Mouse (Mus musculus): ENCODE results near the gene Oasl2. TPM values are rescaled to one million over a fixed set of nuclear protein-coding genes. Genes with fewer than 3 reads are reported as not detected.
"Not testable (repeated sequence)": the region's sequence is repeated elsewhere in the genome, so short reads cannot be mapped to it uniquely, and the experiment has no call there.

Oasl2 gene
- polyA plus RNA-seq, 1 experiment from 2014 or later = 2.0 TPM

GRCm38 (mm10) chr5:114921551-114922365, 25.0 kb downstream of the Oasl2 start:
- 81% methylated on average over 19 of the region's 19 CpGs for WGBS
- Histone ChIP-seq H3K4me1 (peaks cover 13% of the 10 kb centered on the region), H3K4me3 (no peak overlapping the region), H3K9me3 (replicated peaks) (no peaks in the 10 kb centered on the region), H3K27me3 (ENCODE audit: low read depth, poor library complexity, severe bottlenecking) (no peaks in the 10 kb centered on the region), H3K36me3 (no peaks in the 10 kb centered on the region), H3K27ac (no peak overlapping the region)
- DNase-seq (ENCODE audit: low spot score) = no peak

DNA sequence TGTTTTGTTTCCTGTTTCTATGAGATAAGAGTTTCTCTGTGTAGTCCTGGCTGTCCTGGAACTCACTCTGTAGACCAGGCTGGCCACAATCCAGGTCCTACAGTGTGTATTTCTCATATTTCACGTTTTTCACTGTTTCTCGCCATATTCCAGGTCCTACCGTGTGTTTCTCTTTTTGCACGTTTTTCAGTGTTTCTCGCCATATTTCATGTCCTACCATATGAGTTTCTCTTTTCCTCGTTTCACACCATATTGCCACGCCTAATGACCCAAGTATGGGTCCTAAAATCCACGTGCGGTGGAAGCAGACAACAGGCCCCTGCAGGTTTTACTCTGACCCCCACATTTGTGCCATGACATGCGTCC, 25.6 kb downstream of the Oasl2 start:
- H3K4me3 ChIP-seq = no peak overlapping the region
- no peaks in the 10 kb centered on the region for H3K27me3 ChIP-seq (ENCODE audit: low read depth, poor library complexity, severe bottlenecking)
- no peak for DNase-seq (ENCODE audit: low spot score)
- H3K4me1 ChIP-seq = peaks cover 13% of the 10 kb centered on the region
- 67% methylated on average over 10 of the region's 10 CpGs for WGBS
- H3K27ac ChIP-seq = no peak overlapping the region
- H3K36me3 ChIP-seq = no peaks in the 10 kb centered on the region
- H3K9me3 ChIP-seq (replicated peaks) = no peaks in the 10 kb centered on the region

DNA sequence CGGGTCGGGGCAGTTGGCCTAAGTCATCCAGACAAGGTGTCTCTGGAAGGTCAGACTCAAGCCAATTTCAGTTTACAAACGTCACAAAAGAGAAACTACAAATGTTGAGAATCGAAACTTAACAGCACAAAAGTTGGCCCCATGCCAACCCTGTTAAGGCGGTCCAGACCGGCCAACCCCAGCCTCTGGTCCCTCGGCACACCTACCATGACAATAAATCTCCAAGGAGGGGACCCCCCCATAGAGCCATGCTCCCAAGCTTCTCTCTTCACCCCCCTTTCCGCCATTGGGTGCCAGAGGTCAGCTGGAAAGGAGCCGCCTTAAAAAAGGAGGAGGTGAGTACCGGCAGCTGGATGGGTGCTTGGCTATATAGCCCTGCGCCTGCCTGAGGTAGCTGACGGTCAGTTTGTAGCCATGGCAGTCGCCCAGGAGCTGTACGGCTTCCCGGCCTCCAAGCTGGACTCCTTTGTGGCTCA, 26.3 kb downstream of the Oasl2 start, which contains the start of gene Oasl1:
Gene Oasl1, plus strand, starts transcription at position 243 of the 476 bp plus-strand sequence.
- H3K27me3 ChIP-seq (ENCODE audit: low read depth, poor library complexity, severe bottlenecking) = no peaks in the 10 kb centered on the region
- peaks cover 13% of the 10 kb centered on the region for H3K4me1 ChIP-seq
- no peaks in the 10 kb centered on the region for H3K9me3 ChIP-seq (replicated peaks)
- no peaks in the 10 kb centered on the region for H3K36me3 ChIP-seq
- no peak within 1 kb of the TSS for H3K4me3 ChIP-seq
- peak within 1 kb of the TSS; percentile 61 for H3K27ac ChIP-seq
- DNase-seq (ENCODE audit: low spot score) = no peak
- WGBS = 64% methylated on average over 15 of the region's 15 CpGs

GRCm38 (mm10) chr5:114926153-114926684, 29.5 kb downstream of the Oasl2 start:
- WGBS = 72% methylated on average over 1 of the region's 1 CpGs
- H3K27ac ChIP-seq = no peak overlapping the region
- no peak overlapping the region for H3K4me3 ChIP-seq
- no peaks in the 10 kb centered on the region for H3K27me3 ChIP-seq (ENCODE audit: low read depth, poor library complexity, severe bottlenecking)
- peaks cover 13% of the 10 kb centered on the region for H3K4me1 ChIP-seq
- H3K36me3 ChIP-seq = no peaks in the 10 kb centered on the region
- no peak for DNase-seq (ENCODE audit: low spot score)
- H3K9me3 ChIP-seq (replicated peaks) = no peaks in the 10 kb centered on the region

- WGBS = 85% methylated on average over 9 of the region's 9 CpGs
- DNase-seq (ENCODE audit: low spot score) = no peak
- Histone ChIP-seq H3K36me3 (no peaks in the 10 kb centered on the region), H3K27ac (no peak overlapping the region), H3K4me1 (peaks cover 11% of the 10 kb centered on the region), H3K27me3 (ENCODE audit: low read depth, poor library complexity, severe bottlenecking) (no peaks in the 10 kb centered on the region), H3K9me3 (replicated peaks) (no peaks in the 10 kb centered on the region), H3K4me3 (no peak overlapping the region)
These were observed 30.0 kb downstream of the Oasl2 start for GRCm38 (mm10) chr5:114926753-114927152.

DNA sequence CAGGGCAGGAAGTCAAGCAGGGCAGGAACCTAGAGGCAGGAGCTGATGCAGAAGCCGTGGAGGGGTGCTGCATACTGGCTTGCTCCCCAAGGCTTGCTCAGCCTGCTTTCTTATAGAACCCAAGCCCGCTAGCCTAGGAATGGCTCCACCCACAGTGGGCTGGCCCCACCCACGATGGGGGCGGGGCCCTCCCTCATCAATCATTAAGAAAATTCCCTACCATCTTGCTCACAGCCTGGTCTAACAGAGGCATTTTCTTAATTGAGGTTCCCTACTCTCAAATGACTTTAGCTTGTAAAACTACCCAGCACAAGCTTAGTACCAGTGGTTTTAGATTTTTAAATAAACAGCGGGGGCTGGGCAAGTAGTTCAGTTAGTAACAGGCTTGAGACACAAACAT, 34.9 kb downstream of the Oasl2 start:
- DNase-seq (ENCODE audit: low spot score) = no peak
- Histone ChIP-seq H3K9me3 (replicated peaks) (no peaks in the 10 kb centered on the region), H3K4me1 (no peaks in the 10 kb centered on the region), H3K4me3 (no peak overlapping the region), H3K36me3 (no peaks in the 10 kb centered on the region), H3K27ac (no peak overlapping the region), H3K27me3 (ENCODE audit: low read depth, poor library complexity, severe bottlenecking) (no peaks in the 10 kb centered on the region)
- 59% methylated on average over 5 of the region's 5 CpGs for WGBS

GRCm38 (mm10) chr5:114933206-114933605, 36.5 kb downstream of the Oasl2 start:
- H3K4me1 ChIP-seq = no peaks in the 10 kb centered on the region
- 88% methylated on average over 8 of the region's 8 CpGs for WGBS
- DNase-seq (ENCODE audit: low spot score) = no peak
- H3K36me3 ChIP-seq = no peaks in the 10 kb centered on the region
- H3K4me3 ChIP-seq = no peak overlapping the region
- no peaks in the 10 kb centered on the region for H3K27me3 ChIP-seq (ENCODE audit: low read depth, poor library complexity, severe bottlenecking)
- H3K27ac ChIP-seq = no peak overlapping the region
- no peaks in the 10 kb centered on the region for H3K9me3 ChIP-seq (replicated peaks)

GRCm38 (mm10) chr5:114935838-114936237, 39.1 kb downstream of the Oasl2 start:
- H3K36me3 ChIP-seq = no peaks in the 10 kb centered on the region
- H3K27me3 ChIP-seq (ENCODE audit: low read depth, poor library complexity, severe bottlenecking) = no peaks in the 10 kb centered on the region
- no peak overlapping the region for H3K27ac ChIP-seq
- H3K9me3 ChIP-seq (replicated peaks) = no peaks in the 10 kb centered on the region
- 25% methylated on average over 3 of the region's 3 CpGs for WGBS
- H3K4me3 ChIP-seq = no peak overlapping the region
- no peak for DNase-seq (ENCODE audit: low spot score)
- no peaks in the 10 kb centered on the region for H3K4me1 ChIP-seq

GRCm38 (mm10) chr5:114941138-114941537, 44.4 kb downstream of the Oasl2 start:
- not testable (repeated sequence) for H3K27me3 ChIP-seq (ENCODE audit: low read depth, poor library complexity, severe bottlenecking); H3K4me3 ChIP-seq; H3K9me3 ChIP-seq (replicated peaks); DNase-seq (ENCODE audit: low spot score); H3K4me1 ChIP-seq; H3K27ac ChIP-seq
- H3K36me3 ChIP-seq = peaks cover 13% of the 10 kb centered on the region
- WGBS = 56% methylated on average over 3 of the region's 3 CpGs

DNA sequence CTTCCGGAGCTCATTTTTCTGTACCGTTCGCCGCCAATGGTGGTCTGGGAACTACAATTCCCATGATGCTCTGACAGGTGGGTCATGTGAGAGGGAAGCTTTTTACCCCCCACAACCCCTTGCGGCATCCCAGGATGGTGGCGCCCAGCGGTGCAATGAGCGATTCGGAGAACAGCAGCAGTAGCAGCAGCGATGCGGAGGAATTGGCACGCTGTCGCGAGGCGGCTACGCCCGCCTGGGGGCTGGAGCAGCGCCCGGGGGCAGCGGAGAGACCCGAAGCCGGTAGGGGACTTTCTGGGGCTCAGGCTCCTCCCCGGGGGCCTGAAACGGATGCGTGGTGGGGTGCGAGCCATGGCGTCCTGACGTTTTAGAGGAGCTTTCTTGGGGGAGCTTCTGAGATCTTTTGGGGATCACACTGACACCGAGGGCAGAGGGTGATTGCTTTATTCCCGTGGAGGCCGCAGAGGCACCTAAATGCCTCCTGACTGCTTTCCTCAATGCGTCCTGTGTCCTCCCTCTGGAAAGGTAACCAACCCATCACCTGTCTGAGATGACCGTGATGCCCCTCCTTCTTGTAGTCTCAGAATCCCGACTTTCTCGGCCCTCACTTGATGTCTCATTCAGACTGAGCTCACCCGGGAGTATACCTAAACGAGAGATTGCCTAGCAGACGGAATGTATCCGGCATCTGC, 45.5 kb downstream of the Oasl2 start, which contains the start of gene 2210016L21Rik:
Gene 2210016L21Rik, plus strand, starts transcription at position 85 of the 692 bp plus-strand sequence.
- WGBS = 2% methylated on average over 39 of the region's 39 CpGs

DNA sequence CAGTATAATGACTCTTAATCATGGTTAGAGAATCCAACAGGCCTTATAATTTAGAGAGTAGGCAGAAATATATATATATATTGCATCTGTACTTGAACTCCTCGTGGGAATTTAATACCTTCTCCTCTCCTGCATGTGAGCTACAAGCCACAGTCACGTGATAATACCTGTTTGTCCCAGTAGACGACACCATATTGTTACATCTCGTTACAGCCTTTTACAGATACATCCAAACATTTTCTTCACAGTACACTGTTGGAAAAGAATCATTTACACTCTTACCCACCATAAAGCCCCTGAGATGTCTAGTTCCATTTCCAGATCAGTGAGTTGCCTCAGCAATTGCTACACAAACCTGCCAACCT, 46.0 kb downstream of the Oasl2 start:
- Histone ChIP-seq H3K4me1 (peaks cover 3% of the 10 kb centered on the region), H3K4me3 (peak overlapping the region; percentile 98), H3K9me3 (replicated peaks) (no peaks in the 10 kb centered on the region), H3K36me3 (peaks cover 29% of the 10 kb centered on the region), H3K27me3 (ENCODE audit: low read depth, poor library complexity, severe bottlenecking) (no peaks in the 10 kb centered on the region), H3K27ac (peak overlapping the region; percentile 93)
- DNase-seq (ENCODE audit: low spot score) = no peak
- 55% methylated on average over 4 of the region's 4 CpGs for WGBS

More for the DNA sequence above, 45.5 kb downstream of the Oasl2 start, which contains the start of gene 2210016L21Rik:
- H3K36me3 ChIP-seq = peaks cover 24% of the 10 kb centered on the region
- DNase-seq (ENCODE audit: low spot score) = peak; percentile 87
- peak within 1 kb of the TSS; percentile 98 for H3K4me3 ChIP-seq
- peak within 1 kb of the TSS; percentile 93 for H3K27ac ChIP-seq
- H3K9me3 ChIP-seq (replicated peaks) = no peaks in the 10 kb centered on the region
- no peaks in the 10 kb centered on the region for H3K27me3 ChIP-seq (ENCODE audit: low read depth, poor library complexity, severe bottlenecking)
- peaks cover 3% of the 10 kb centered on the region for H3K4me1 ChIP-seq

DNA sequence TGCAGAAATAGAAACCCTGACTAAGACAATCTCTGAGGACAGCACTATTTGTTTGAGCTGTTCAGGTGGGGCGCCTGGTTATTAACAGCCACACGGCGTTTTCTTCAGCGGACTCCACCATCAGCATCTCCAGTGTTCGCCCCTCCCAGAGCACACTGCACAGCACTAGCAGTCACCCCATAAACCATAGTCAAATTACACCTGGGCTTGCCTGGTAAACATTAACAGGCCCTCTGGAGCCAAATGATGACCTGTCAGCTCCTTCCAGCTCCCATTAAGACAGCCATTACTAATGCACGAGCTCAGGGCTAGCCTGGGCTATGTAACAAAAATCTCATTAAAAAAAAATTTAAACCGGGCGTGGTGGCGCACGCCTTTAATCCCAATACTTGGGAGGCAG, 48.3 kb downstream of the Oasl2 start:
- Histone ChIP-seq H3K27ac (no peak overlapping the region), H3K27me3 (ENCODE audit: low read depth, poor library complexity, severe bottlenecking) (no peaks in the 10 kb centered on the region), H3K4me3 (no peak overlapping the region), H3K4me1 (peaks cover 3% of the 10 kb centered on the region), H3K36me3 (peaks cover 52% of the 10 kb centered on the region), H3K9me3 (replicated peaks) (no peaks in the 10 kb centered on the region)
- DNase-seq (ENCODE audit: low spot score) = no peak
- WGBS = 91% methylated on average over 10 of the region's 10 CpGs

DNA sequence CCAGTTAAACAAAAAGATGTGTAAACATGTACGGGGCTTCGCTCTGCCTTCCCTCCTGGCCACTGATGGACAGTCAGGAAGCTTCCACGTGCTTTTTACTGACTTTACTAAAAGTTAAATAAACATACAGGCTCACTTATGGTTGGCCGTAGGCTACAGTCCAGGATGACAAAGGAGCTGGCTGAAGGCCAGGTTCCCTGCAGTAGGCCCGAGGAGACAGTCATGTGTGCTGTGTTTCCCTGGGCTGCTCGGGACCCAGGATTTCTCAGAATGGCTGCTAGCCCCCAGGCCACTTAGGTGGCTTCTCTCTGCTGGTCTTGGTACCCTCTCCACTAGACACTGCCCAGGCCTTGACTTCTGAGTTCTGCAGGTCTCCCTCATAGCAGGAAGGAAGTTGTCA, 52.2 kb downstream of the Oasl2 start:
- peaks cover 57% of the 10 kb centered on the region for H3K36me3 ChIP-seq
- H3K4me1 ChIP-seq = peaks cover 17% of the 10 kb centered on the region
- no peak for DNase-seq (ENCODE audit: low spot score)
- WGBS = 97% methylated on average over 6 of the region's 6 CpGs
- no peak overlapping the region for H3K4me3 ChIP-seq
- H3K27ac ChIP-seq = no peak overlapping the region
- H3K27me3 ChIP-seq (ENCODE audit: low read depth, poor library complexity, severe bottlenecking) = no peaks in the 10 kb centered on the region
- no peaks in the 10 kb centered on the region for H3K9me3 ChIP-seq (replicated peaks)

Measured in limb, embryonic 10.5 days (tissue).